12 mouse cellular contexts compared by ENCODE assay signal in genomic region chr8:127268239-127269024, GRCm38 (mm10).
DNase-seq lines count a peak whose midpoint lies in the region; ATAC-seq lines count a peak whose summit lies in the region.
"Had no signal": no experiment of that assay in that cellular context is flagged by ENCODE, and none has a peak within 500 bp of the region (broad histone marks: within the 10 kb centered on the region; RNA-seq: fewer than 3 reads in every experiment).

No protein-coding gene starts in this region.

- H3K9me3 ChIP-seq in kidney, embryonic 14.5 days (ENCODE audit: control insufficient read depth, low read length), result no peaks in the 10 kb centered on the region
- no peaks in the 10 kb centered on the region for H3K9me3 ChIP-seq in hindbrain, embryonic 13.5 days
- H3K9me3 ChIP-seq in midbrain, embryonic 16.5 days (replicated peaks; ENCODE audit: control insufficient read depth, low read length, poor library complexity, severe bottlenecking), result no peaks in the 10 kb centered on the region
- no peaks in the 10 kb centered on the region for H3K9me3 ChIP-seq in heart, embryonic 10.5 days
- H3K9me3 ChIP-seq: embryonic facial prominence, embryonic 15.5 days; lung, embryonic 15.5 days had no signal

- intact Hi-C loops in heart, postnatal 36 days (cut with DNase I), result loop anchor here (5.0 kb wide), 1 partner anchor 76 kb away; no protein-coding TSS in a partner anchor

- 67% methylated on average over 12 of the region's 12 CpGs for WGBS in kidney, embryonic 14.5 days
- WGBS in hindbrain, embryonic 13.5 days, result 23% methylated on average over 12 of the region's 12 CpGs
- WGBS in midbrain, embryonic 16.5 days, result 10% methylated on average over 12 of the region's 12 CpGs
- WGBS in heart, embryonic 10.5 days, result 77% methylated on average over 12 of the region's 12 CpGs

- H3K4me1 ChIP-seq in kidney, embryonic 14.5 days (ENCODE audit: control insufficient read depth, insufficient read depth, low read length), result peaks cover 7% of the 10 kb centered on the region; the same call in 1 of the 2 replicates
- H3K4me1 ChIP-seq in hindbrain, embryonic 13.5 days (replicated peaks), result peaks cover 27% of the 10 kb centered on the region
- peaks cover 19% of the 10 kb centered on the region for H3K4me1 ChIP-seq in midbrain, embryonic 16.5 days (ENCODE audit: control insufficient read depth, insufficient read depth, low read length)
- H3K4me1 ChIP-seq in heart, embryonic 10.5 days, result peaks cover 10% of the 10 kb centered on the region; the same call in 1 of the 2 replicates
- H3K4me1 ChIP-seq: lung, embryonic 15.5 days had no signal

- DNase-seq in kidney, adult 9 months, result peak; percentile 44
- peak; percentile 76 for DNase-seq in brain, adult 2 months (ENCODE audit: low read depth, low spot score)
- no peak for DNase-seq in heart, postnatal 36 days
- DNase-seq in frontal cortex, postnatal 14 days (ENCODE audit: low spot score in 2 of 2), result no peak
- no peak for DNase-seq in heart, embryonic 10.5 days (ENCODE audit: low spot score)
- DNase-seq: spleen, adult 18-20 months had no signal

- no peaks in the 10 kb centered on the region for H3K27me3 ChIP-seq in kidney, embryonic 14.5 days (ENCODE audit: control insufficient read depth, insufficient read depth, low read length)
- no peaks in the 10 kb centered on the region for H3K27me3 ChIP-seq in hindbrain, embryonic 13.5 days
- no peaks in the 10 kb centered on the region for H3K27me3 ChIP-seq in midbrain, embryonic 16.5 days (ENCODE audit: control insufficient read depth, insufficient read depth, low read depth, low read length)
- H3K27me3 ChIP-seq in heart, embryonic 10.5 days (ENCODE audit: insufficient read depth, poor library complexity, severe bottlenecking), result no peaks in the 10 kb centered on the region
- H3K27me3 ChIP-seq: embryonic facial prominence, embryonic 15.5 days; lung, embryonic 15.5 days had no signal

- no peak overlapping the region for H3K4me3 ChIP-seq in kidney, embryonic 14.5 days (ENCODE audit: low read length)
- no peak overlapping the region for H3K4me3 ChIP-seq in hindbrain, embryonic 13.5 days
- no peak overlapping the region for H3K4me3 ChIP-seq in midbrain, embryonic 16.5 days (ENCODE audit: low read depth, low read length)
- no peak overlapping the region for H3K4me3 ChIP-seq in heart, embryonic 10.5 days
- H3K4me3 ChIP-seq: embryonic facial prominence, embryonic 15.5 days; lung, embryonic 15.5 days had no signal

- H3K36me3 ChIP-seq in kidney, embryonic 14.5 days (ENCODE audit: control insufficient read depth, insufficient read depth, low read length), result no peaks in the 10 kb centered on the region
- no peaks in the 10 kb centered on the region for H3K36me3 ChIP-seq in hindbrain, embryonic 13.5 days
- no peaks in the 10 kb centered on the region for H3K36me3 ChIP-seq in midbrain, embryonic 16.5 days (ENCODE audit: control insufficient read depth, insufficient read depth, low read length)
- no peaks in the 10 kb centered on the region for H3K36me3 ChIP-seq in heart, embryonic 10.5 days
- H3K36me3 ChIP-seq: embryonic facial prominence, embryonic 15.5 days; G1E; lung, embryonic 15.5 days had no signal

- H3K4me2 ChIP-seq in kidney, embryonic 14.5 days (replicated peaks; ENCODE audit: low read depth, low read length), result no peak overlapping the region
- H3K4me2 ChIP-seq in hindbrain, embryonic 13.5 days, result no peak overlapping the region
- H3K4me2 ChIP-seq in midbrain, embryonic 16.5 days (ENCODE audit: low read length), result peak overlapping the region; percentile 12; the same call in 1 of the 2 replicates
- H3K4me2 ChIP-seq: embryonic facial prominence, embryonic 15.5 days; lung, embryonic 15.5 days had no signal

- ATAC-seq in kidney, embryonic 14.5 days (ENCODE audit: low FRiP score, low TSS enrichment), result no peak
- ATAC-seq in hindbrain, embryonic 13.5 days (ENCODE audit: low FRiP score), result peak; percentile 71
- ATAC-seq in midbrain, embryonic 16.5 days, result peak; percentile 92

- H3K9ac ChIP-seq in kidney, embryonic 14.5 days (ENCODE audit: low read depth, low read length), result no peak overlapping the region
- no peak overlapping the region for H3K9ac ChIP-seq in hindbrain, embryonic 13.5 days
- H3K9ac ChIP-seq in midbrain, embryonic 16.5 days (ENCODE audit: low read depth, low read length), result no peak overlapping the region
- H3K9ac ChIP-seq: embryonic facial prominence, embryonic 15.5 days; lung, embryonic 15.5 days had no signal

- H3K27ac ChIP-seq in kidney, embryonic 14.5 days (ENCODE audit: low read depth, low read length), result no peak overlapping the region
- H3K27ac ChIP-seq in hindbrain, embryonic 13.5 days, result peak overlapping the region; percentile 4
- peak overlapping the region; percentile 54 for H3K27ac ChIP-seq in midbrain, embryonic 16.5 days (ENCODE audit: low read length)
- H3K27ac ChIP-seq in heart, embryonic 10.5 days, result no peak overlapping the region
- H3K27ac ChIP-seq: embryonic facial prominence, embryonic 15.5 days; lung, embryonic 15.5 days had no signal

Comparison
In these comparisons a context has a peak if more than half of its experiments do, and no peak if none do; other contexts are left out.
1. DNase-seq: peak in kidney, adult 9 months (single experiment) and brain, adult 2 months (single experiment); none in heart, postnatal 36 days (0 of 2), frontal cortex, postnatal 14 days (0 of 2) and heart, embryonic 10.5 days (single experiment).
2. H3K27ac ChIP-seq: peak in hindbrain, embryonic 13.5 days (single experiment) and midbrain, embryonic 16.5 days (single experiment); none in kidney, embryonic 14.5 days (single experiment) and heart, embryonic 10.5 days (single experiment).